Mouse (Mus musculus): ENCODE data around the gene Gm4981. TPM values are rescaled to one million over a fixed set of nuclear protein-coding genes. Genes with fewer than 3 reads are reported as not detected.
"Not testable (repeated sequence)": the region's sequence is repeated elsewhere in the genome, so short reads cannot be mapped to it uniquely, and the experiment has no call there.

Gm4981 gene
- polyA plus RNA-seq (2016; fragmentation: Nextera tagmentation; extraction: Ambion mirVana): not detected in 2 replicates

GRCm38 (mm10) chr10:58236613-58237012, at the start of gene Gm4981:
Gene Gm4981 (minus strand): TSS chr10:58236701.
- no peaks in the 10 kb centered on the region for H3K4me1 ChIP-seq
- DNase-seq (ENCODE audit: extremely low spot score, low spot score): no peak

GRCm38 (mm10) chr10:58282238-58282637, 45.7 kb upstream of the Gm4981 start:
- H3K27me3 ChIP-seq (ENCODE audit: poor library complexity, severe bottlenecking): no peaks in the 10 kb centered on the region
- peaks cover 82% of the 10 kb centered on the region for H3K36me3 ChIP-seq (replicated peaks)
- H3K9me3 ChIP-seq: no peaks in the 10 kb centered on the region
- 91% methylated on average over 7 of the region's 7 CpGs for WGBS
- H3K27ac ChIP-seq: no peak overlapping the region
- H3K4me1 ChIP-seq: no peaks in the 10 kb centered on the region
- DNase-seq (ENCODE audit: extremely low spot score, low spot score): no peak
- H3K4me3 ChIP-seq: no peak overlapping the region

More at GRCm38 (mm10) chr10:58236613-58237012, at the start of gene Gm4981:
- Histone ChIP-seq H3K36me3 (replicated peaks) (no peaks in the 10 kb centered on the region), H3K27ac (no peak within 1 kb of the TSS), H3K27me3 (ENCODE audit: poor library complexity, severe bottlenecking) (no peaks in the 10 kb centered on the region), H3K4me3 (no peak within 1 kb of the TSS), H3K9me3 (peaks cover 52% of the 10 kb centered on the region)
- 89% methylated on average over 10 of the region's 10 CpGs for WGBS

- DNase-seq (ENCODE audit: extremely low spot score, low spot score): no peak
- Histone ChIP-seq H3K27me3 (ENCODE audit: poor library complexity, severe bottlenecking) (no peaks in the 10 kb centered on the region), H3K27ac (no peak overlapping the region), H3K9me3 (no peaks in the 10 kb centered on the region), H3K4me3 (no peak overlapping the region), H3K36me3 (replicated peaks) (peaks cover 52% of the 10 kb centered on the region), H3K4me1 (peaks cover 14% of the 10 kb centered on the region)
- WGBS: 82% methylated on average over 5 of the region's 5 CpGs
Observed at GRCm38 (mm10) chr10:58258466-58258865, 22.0 kb upstream of the Gm4981 start.

- 20% methylated on average over 4 of the region's 4 CpGs for WGBS
- H3K4me3 ChIP-seq: peak overlapping the region; percentile 89
- H3K36me3 ChIP-seq (replicated peaks): peaks cover 30% of the 10 kb centered on the region
- no peak for DNase-seq (ENCODE audit: extremely low spot score, low spot score)
- peak overlapping the region; percentile 92 for H3K27ac ChIP-seq
- peaks cover 14% of the 10 kb centered on the region for H3K4me1 ChIP-seq
- H3K27me3 ChIP-seq (ENCODE audit: poor library complexity, severe bottlenecking): no peaks in the 10 kb centered on the region
- no peaks in the 10 kb centered on the region for H3K9me3 ChIP-seq
Observed at GRCm38 (mm10) chr10:58255954-58256353, 19.5 kb upstream of the Gm4981 start.

GRCm38 (mm10) chr10:58255213-58255892, 18.9 kb upstream of the Gm4981 start, which contains the start of gene Gcc2:
Gene Gcc2 (plus strand): TSS chr10:58255497.
- H3K27ac ChIP-seq: peak within 1 kb of the TSS; percentile 92
- WGBS: under 1% methylated on average over 58 of the region's 58 CpGs

GRCm38 (mm10) chr10:58254635-58255175, 18.2 kb upstream of the Gm4981 start:
- 50% methylated on average over 6 of the region's 6 CpGs for WGBS
- peak overlapping the region; percentile 89 for H3K4me3 ChIP-seq
- peaks cover 18% of the 10 kb centered on the region for H3K36me3 ChIP-seq (replicated peaks)
- peak overlapping the region; percentile 92; the same call in 1 of the 2 replicates for H3K27ac ChIP-seq
- no peaks in the 10 kb centered on the region for H3K27me3 ChIP-seq (ENCODE audit: poor library complexity, severe bottlenecking)
- no peak for DNase-seq (ENCODE audit: extremely low spot score, low spot score)
- H3K9me3 ChIP-seq: no peaks in the 10 kb centered on the region
- peaks cover 14% of the 10 kb centered on the region for H3K4me1 ChIP-seq

More at GRCm38 (mm10) chr10:58255213-58255892, 18.9 kb upstream of the Gm4981 start, which contains the start of gene Gcc2:
- Histone ChIP-seq H3K36me3 (replicated peaks) (peaks cover 24% of the 10 kb centered on the region), H3K4me1 (peaks cover 14% of the 10 kb centered on the region), H3K4me3 (peak within 1 kb of the TSS; percentile 89), H3K9me3 (no peaks in the 10 kb centered on the region), H3K27me3 (ENCODE audit: poor library complexity, severe bottlenecking) (no peaks in the 10 kb centered on the region)
- peak; percentile 93 for DNase-seq (ENCODE audit: extremely low spot score, low spot score)

GRCm38 (mm10) chr10:58249535-58249934, 13.0 kb upstream of the Gm4981 start:
- H3K27ac ChIP-seq: no peak overlapping the region
- H3K4me3 ChIP-seq: no peak overlapping the region
- no peaks in the 10 kb centered on the region for H3K36me3 ChIP-seq (replicated peaks)
- H3K27me3 ChIP-seq (ENCODE audit: poor library complexity, severe bottlenecking): no peaks in the 10 kb centered on the region
- no peak for DNase-seq (ENCODE audit: extremely low spot score, low spot score)
- 33% methylated on average over 1 of the region's 1 CpGs for WGBS
- peaks cover 1% of the 10 kb centered on the region for H3K4me1 ChIP-seq
- H3K9me3 ChIP-seq: no peaks in the 10 kb centered on the region

- 88% methylated on average over 8 of the region's 8 CpGs for WGBS
- H3K4me1 ChIP-seq; H3K27ac ChIP-seq; H3K27me3 ChIP-seq (ENCODE audit: poor library complexity, severe bottlenecking); H3K36me3 ChIP-seq (replicated peaks); H3K4me3 ChIP-seq: not testable (repeated sequence)
- peaks cover 38% of the 10 kb centered on the region for H3K9me3 ChIP-seq
- peak; percentile 55 for DNase-seq (ENCODE audit: extremely low spot score, low spot score)
Observed at GRCm38 (mm10) chr10:58238984-58239740, 2.7 kb upstream of the Gm4981 start.

- 87% methylated on average over 4 of the region's 4 CpGs for whole genome bisulfite sequencing
- not testable (repeated sequence) for H3K4me1 ChIP-seq; H3K4me3 ChIP-seq; H3K36me3 ChIP-seq (replicated peaks); H3K27me3 ChIP-seq (ENCODE audit: poor library complexity, severe bottlenecking); DNase-seq (ENCODE audit: extremely low spot score, low spot score); H3K27ac ChIP-seq
- peaks cover 48% of the 10 kb centered on the region for H3K9me3 ChIP-seq
Observed at GRCm38 (mm10) chr10:58234985-58235384, 1.5 kb downstream of the Gm4981 start.

- H3K9me3 ChIP-seq: peaks cover 43% of the 10 kb centered on the region
- H3K27ac ChIP-seq; H3K27me3 ChIP-seq (ENCODE audit: poor library complexity, severe bottlenecking): not testable (repeated sequence)
Observed at GRCm38 (mm10) chr10:58233740-58234121, 2.8 kb downstream of the Gm4981 start.

GRCm38 (mm10) chr10:58233054-58233739, 3.3 kb downstream of the Gm4981 start:
- H3K4me1 ChIP-seq; H3K4me3 ChIP-seq; H3K36me3 ChIP-seq (replicated peaks); DNase-seq (ENCODE audit: extremely low spot score, low spot score); H3K27me3 ChIP-seq (ENCODE audit: poor library complexity, severe bottlenecking); H3K27ac ChIP-seq: not testable (repeated sequence)
- WGBS: 83% methylated on average over 10 of the region's 10 CpGs
- peaks cover 40% of the 10 kb centered on the region for H3K9me3 ChIP-seq

More at GRCm38 (mm10) chr10:58233740-58234121, 2.8 kb downstream of the Gm4981 start:
- H3K4me3 ChIP-seq; H3K36me3 ChIP-seq (replicated peaks); H3K4me1 ChIP-seq; DNase-seq (ENCODE audit: extremely low spot score, low spot score): not testable (repeated sequence)

GRCm38 (mm10) chr10:58232641-58232969, 3.9 kb downstream of the Gm4981 start, which contains the start of gene Duxf3:
Gene Duxf3 (minus strand): TSS chr10:58232675.
- not testable (repeated sequence) for H3K27me3 ChIP-seq (ENCODE audit: poor library complexity, severe bottlenecking); H3K4me1 ChIP-seq; H3K27ac ChIP-seq; DNase-seq (ENCODE audit: extremely low spot score, low spot score); H3K36me3 ChIP-seq (replicated peaks); H3K4me3 ChIP-seq
- H3K9me3 ChIP-seq: peaks cover 37% of the 10 kb centered on the region
- 86% methylated on average over 8 of the region's 8 CpGs for WGBS

All from forebrain, embryonic 10.5 days (tissue).